Mouse (Mus musculus) hindbrain, postnatal 0 days (tissue): ENCODE measurements around the gene Zbed5. TPM values are rescaled to one million over a fixed set of nuclear protein-coding genes. Genes with fewer than 3 reads are reported as not detected.

Source experiments
- ATAC-seq: fragments of 200-750 bp; cut with Nextera tagmentation; 2 replicates; pipeline ENCODE4 v1.8.0; 2017; ENCODE audit warnings: mild to moderate bottlenecking, moderate TSS enrichment, moderate library complexity
- DNase-seq: peaks from one replicate; pipeline ENCODE4 v3.0.0-alpha.2; 2015; ENCODE audit warnings: low spot score
- H3K27ac ChIP-seq: fragments of 300-500 bp; sonication (generic); 2 replicates; pipeline ENCODE4 v1.5.1; 2014; ENCODE audit warnings: mild to moderate bottlenecking
- H3K27me3 ChIP-seq: fragments of 300-500 bp; sonication (generic); 2 replicates; pipeline ENCODE4 v1.6.1; 2014; ENCODE audit warnings: low read length, mixed read lengths; ENCODE audit not compliant: insufficient read depth
- H3K36me3 ChIP-seq: fragments of 300-500 bp; sonication (generic); 2 replicates; pipeline ENCODE4 v1.6.1; 2014; ENCODE audit warnings: low read length, mixed read lengths; ENCODE audit not compliant: insufficient read depth
- H3K4me1 ChIP-seq: fragments of 300-500 bp; sonication (generic); 2 replicates; pipeline ENCODE4 v1.6.1; 2014; ENCODE audit warnings: antibody characterized with exemption, low read length, mixed read lengths; ENCODE audit not compliant: insufficient read depth
- H3K4me2 ChIP-seq: fragments of 300-500 bp; sonication (generic); 2 replicates; pipeline ENCODE4 v1.6.1; 2014; ENCODE audit warnings: low read depth, mild to moderate bottlenecking, low read length, moderate library complexity, mixed read lengths
- H3K4me3 ChIP-seq: fragments of 300-500 bp; sonication (generic); 2 replicates; pipeline ENCODE4 v1.5.1; 2014; ENCODE audit warnings: low read length
- H3K9ac ChIP-seq: fragments of 300-500 bp; sonication (generic); replicated peaks from 2 replicates; pipeline ENCODE4 v1.6.1; 2014; ENCODE audit warnings: mild to moderate bottlenecking, low read length, moderate library complexity, mixed read lengths
- H3K9me3 ChIP-seq: fragments of 300-500 bp; sonication (generic); 2 replicates; pipeline ENCODE4 v1.6.1; 2016; ENCODE audit warnings: low read length, mixed read lengths
- CTCF ChIP-seq: IDR thresholded peaks from 2 replicates; pipeline ENCODE4 v1.5.1; 2016; ENCODE audit warnings: antibody characterized with exemption, control low read depth, low read depth
- WGBS: fragments of 180-500 bp; shearing (Covaris S2); extraction: QIAGEN DNeasy Blood & Tissue Kit; methylation state at CpG from one replicate; pipeline ENCODE4 v1.1.7; 2014; 5-methylcytosine and 5-hydroxymethylcytosine counted together
- polyA plus RNA-seq: library from polyadenylated mRNA; unstranded; fragments of >200 nt; fragmentation: Nextera tagmentation; extraction: Ambion mirVana; gene quantifications from 2 replicates; pipeline ENCODE4 v1.2.1, GENCODE M21; 2015
- total RNA-seq: library from RNA; depleted of rRNA; stranded (reverse); fragments of >200 nt; gene quantifications from 2 replicates; pipeline ENCODE4 v1.2.3, GENCODE M21; 2014

Gene Zbed5
- total and polyA plus RNA-seq, 2 experiments from 2014 or later, result 7.9 to 9.6 TPM

DNA sequence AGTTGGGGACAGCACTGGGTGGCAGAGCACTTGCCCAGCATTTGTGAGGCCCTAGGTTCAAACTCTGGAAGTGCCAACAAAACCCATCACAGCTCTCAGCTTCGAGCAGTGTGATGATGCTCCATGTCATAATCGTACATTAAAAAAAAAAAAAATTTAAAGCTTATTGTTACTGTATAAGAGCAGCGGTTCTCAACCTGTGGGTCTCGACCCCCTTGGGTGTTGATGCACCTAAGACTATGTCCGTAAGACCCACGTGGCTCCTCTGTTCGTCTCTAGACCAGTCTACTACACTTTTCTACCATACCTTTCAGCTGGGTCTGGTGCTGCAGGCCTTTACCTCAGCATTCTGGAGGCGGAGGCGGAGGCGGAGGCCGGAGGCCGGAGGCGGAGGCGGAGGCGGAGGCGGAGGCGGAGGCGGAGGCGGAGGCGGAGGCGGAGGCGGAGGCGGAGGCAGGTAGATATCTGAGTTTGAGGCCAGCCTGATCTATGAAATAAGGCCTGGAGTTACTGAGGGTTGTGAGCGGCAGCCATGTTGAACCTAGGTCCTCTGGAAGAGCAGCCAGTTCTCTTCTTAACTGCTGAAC lies 22.6 kb downstream of the Zbed5 start:
- no peak overlapping the region for H3K27ac ChIP-seq
- no peak for TF ChIP-seq CTCF
- ATAC-seq, result no peak

GRCm38 (mm10) chr5:129918752-129919151 lies 23.2 kb downstream of the Zbed5 start:
- H3K4me1 ChIP-seq, result no peaks in the 10 kb centered on the region
- DNase-seq (no peak), ATAC-seq (no peak)
- H3K27ac ChIP-seq, result no peak overlapping the region
- no peaks in the 10 kb centered on the region for H3K27me3 ChIP-seq
- no peaks in the 10 kb centered on the region for H3K9me3 ChIP-seq
- 81% methylated on average over 9 of the region's 9 CpGs for WGBS
- no peak overlapping the region for H3K4me3 ChIP-seq
- no peaks in the 10 kb centered on the region for H3K36me3 ChIP-seq
- no peak for TF ChIP-seq CTCF
- no peak overlapping the region for H3K4me2 ChIP-seq
- H3K9ac ChIP-seq, result no peak overlapping the region

More for the DNA sequence above, 22.6 kb downstream of the Zbed5 start:
- Histone ChIP-seq H3K36me3 (no peaks in the 10 kb centered on the region), H3K4me3 (no peak overlapping the region), H3K9ac (no peak overlapping the region), H3K4me2 (no peak overlapping the region), H3K4me1 (no peaks in the 10 kb centered on the region), H3K9me3 (no peaks in the 10 kb centered on the region), H3K27me3 (no peaks in the 10 kb centered on the region)
- DNase-seq, result no peak
- 92% methylated on average over 24 of the region's 24 CpGs for WGBS

- no peaks in the 10 kb centered on the region for H3K4me1 ChIP-seq
Observed at GRCm38 (mm10) chr5:129919320-129919719, 23.8 kb downstream of the Zbed5 start.

DNA sequence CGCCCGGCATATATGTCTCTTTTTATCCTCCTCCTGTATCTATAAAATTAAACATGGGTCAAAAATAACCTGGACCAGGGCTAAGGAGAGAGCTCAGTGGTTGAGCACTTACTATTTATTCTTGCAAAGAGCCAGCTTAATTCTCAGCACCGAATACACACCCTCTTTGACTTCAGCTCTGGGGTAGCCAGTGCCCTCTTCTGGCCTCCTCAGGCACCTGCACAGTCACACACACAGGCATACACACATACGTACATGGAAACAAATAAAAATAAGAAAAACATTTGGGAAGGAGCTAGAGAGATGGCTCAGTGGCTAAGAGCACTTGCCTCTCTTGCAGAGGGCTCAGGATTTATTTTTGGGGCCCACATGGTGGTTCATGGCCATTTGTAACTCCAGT lies 26.4 kb downstream of the Zbed5 start:
- no peaks in the 10 kb centered on the region for H3K27me3 ChIP-seq
- 90% methylated on average over 4 of the region's 4 CpGs for WGBS
- no peak overlapping the region for H3K9ac ChIP-seq
- ATAC-seq (no peak), DNase-seq (no peak)
- H3K4me3 ChIP-seq, result no peak overlapping the region
- no peaks in the 10 kb centered on the region for H3K4me1 ChIP-seq
- no peak for TF ChIP-seq CTCF
- no peak overlapping the region for H3K4me2 ChIP-seq
- H3K27ac ChIP-seq, result no peak overlapping the region
- no peaks in the 10 kb centered on the region for H3K9me3 ChIP-seq
- H3K36me3 ChIP-seq, result no peaks in the 10 kb centered on the region

More at GRCm38 (mm10) chr5:129919320-129919719, 23.8 kb downstream of the Zbed5 start:
- TF ChIP-seq CTCF, result no peak
- Histone ChIP-seq H3K36me3 (no peaks in the 10 kb centered on the region), H3K4me2 (no peak overlapping the region), H3K9me3 (no peaks in the 10 kb centered on the region), H3K27me3 (no peaks in the 10 kb centered on the region), H3K9ac (no peak overlapping the region), H3K4me3 (no peak overlapping the region), H3K27ac (no peak overlapping the region)
- WGBS, result 64% methylated on average over 8 of the region's 8 CpGs
- no peak for ATAC-seq
- DNase-seq, result no peak

GRCm38 (mm10) chr5:129924820-129925452 lies 29.4 kb downstream of the Zbed5 start:
- TF ChIP-seq CTCF, result no peak
- no peak overlapping the region for H3K9ac ChIP-seq
- H3K4me3 ChIP-seq, result no peak overlapping the region
- H3K27me3 ChIP-seq, result no peaks in the 10 kb centered on the region
- WGBS, result 89% methylated on average over 8 of the region's 8 CpGs
- H3K4me1 ChIP-seq, result no peaks in the 10 kb centered on the region
- ATAC-seq, result no peak
- no peak overlapping the region for H3K27ac ChIP-seq
- no peaks in the 10 kb centered on the region for H3K36me3 ChIP-seq
- no peaks in the 10 kb centered on the region for H3K9me3 ChIP-seq
- no peak overlapping the region for H3K4me2 ChIP-seq
- DNase-seq, result no peak

GRCm38 (mm10) chr5:129925933-129926332 lies 30.4 kb downstream of the Zbed5 start:
- Histone ChIP-seq H3K27me3 (no peaks in the 10 kb centered on the region), H3K9me3 (no peaks in the 10 kb centered on the region), H3K36me3 (no peaks in the 10 kb centered on the region), H3K27ac (no peak overlapping the region), H3K9ac (no peak overlapping the region), H3K4me3 (no peak overlapping the region), H3K4me2 (no peak overlapping the region), H3K4me1 (no peaks in the 10 kb centered on the region)
- ATAC-seq (no peak), DNase-seq (no peak)
- WGBS, result 77% methylated on average over 5 of the region's 5 CpGs
- no peak for TF ChIP-seq CTCF
